ENCODE assay signal across 8 mouse cellular contexts in genomic region chr17:23677236-23677679, GRCm38 (mm10). TPM values are rescaled to one million over a fixed set of nuclear protein-coding genes. Genes with fewer than 3 reads are reported as not detected.
A peak's percentile ranks its signal among the peaks of the same experiment; 100 is the strongest.
DNase-seq lines count a peak whose midpoint lies in the region; ATAC-seq and TF ChIP-seq lines count a peak whose summit lies in the region.

Gene Tnfrsf12a, minus strand, starts transcription at chr17:23677468.

- peaks cover 35% of the 10 kb centered on the region for H3K4me1 ChIP-seq in intestine, postnatal 0 days (replicated peaks; ENCODE audit: control insufficient read depth, insufficient read depth, low read length)
- H3K4me1 ChIP-seq in limb, embryonic 14.5 days (ENCODE audit: control insufficient read depth, insufficient read depth, low read length): peaks cover 39% of the 10 kb centered on the region
- peaks cover 35% of the 10 kb centered on the region for H3K4me1 ChIP-seq in midbrain, embryonic 16.5 days (ENCODE audit: control insufficient read depth, insufficient read depth, low read length)
- H3K4me1 ChIP-seq in spleen, adult 2 months (ENCODE audit: control insufficient read depth, insufficient read depth, insufficient read length): peaks cover 13% of the 10 kb centered on the region

- H3K36me3 ChIP-seq in intestine, postnatal 0 days (ENCODE audit: control insufficient read depth, insufficient read depth): no peaks in the 10 kb centered on the region
- H3K36me3 ChIP-seq in limb, embryonic 14.5 days (ENCODE audit: control insufficient read depth, insufficient read depth, low read length): no peaks in the 10 kb centered on the region
- H3K36me3 ChIP-seq in midbrain, embryonic 16.5 days (ENCODE audit: control insufficient read depth, insufficient read depth, low read length): no peaks in the 10 kb centered on the region
- H3K36me3 ChIP-seq in spleen, adult 2 months (ENCODE audit: control insufficient read depth, insufficient read depth, low read length): no peaks in the 10 kb centered on the region

- ATAC-seq in intestine, postnatal 0 days: 0 out of 2 replicates have a peak, but pooled peaks have one; percentile 22
- ATAC-seq in limb, embryonic 14.5 days (ENCODE audit: low FRiP score, low read depth): peak; percentile 49
- no peak for ATAC-seq in midbrain, embryonic 16.5 days

- peak; percentile 85; the same call in 1 of the 2 replicates for TF ChIP-seq POLR2A in limb, embryonic 14.5 days (IDR thresholded peaks at IDR 0.05; ENCODE audit: borderline replicate concordance, extremely low read depth, insufficient read depth, insufficient read length)
- TF ChIP-seq POLR2A in spleen, adult 2 months (IDR thresholded peaks at IDR 0.05; ENCODE audit: low read depth, low read length): peak; percentile 89

- H3K9ac ChIP-seq in intestine, postnatal 0 days (ENCODE audit: low read depth, low read length): peak within 1 kb of the TSS; percentile 59
- H3K9ac ChIP-seq in limb, embryonic 14.5 days (ENCODE audit: low read depth, low read length, severe bottlenecking): peak within 1 kb of the TSS; percentile 55
- H3K9ac ChIP-seq in midbrain, embryonic 16.5 days (ENCODE audit: low read depth, low read length): peak within 1 kb of the TSS; percentile 43

- H3K4me3 ChIP-seq in intestine, postnatal 0 days (ENCODE audit: low read depth, low read length): peak within 1 kb of the TSS; percentile 65
- peak within 1 kb of the TSS; percentile 62 for H3K4me3 ChIP-seq in limb, embryonic 14.5 days (replicated peaks; ENCODE audit: low read length)
- peak within 1 kb of the TSS; percentile 43 for H3K4me3 ChIP-seq in midbrain, embryonic 16.5 days (ENCODE audit: low read depth, low read length)
- peak within 1 kb of the TSS; percentile 76 for H3K4me3 ChIP-seq in spleen, adult 2 months (ENCODE audit: extremely low read depth, insufficient read depth, insufficient read length)

- TF ChIP-seq CTCF in intestine, postnatal 0 days (IDR thresholded peaks at IDR 0.05; ENCODE audit: low read depth): no peak
- no peak for TF ChIP-seq CTCF in spleen, adult 2 months (IDR thresholded peaks at IDR 0.05; ENCODE audit: extremely low read depth, insufficient read depth, insufficient read length, insufficient replicate concordance)

- peaks cover 23% of the 10 kb centered on the region for H3K27me3 ChIP-seq in intestine, postnatal 0 days (replicated peaks; ENCODE audit: control insufficient read depth, insufficient read depth, low read length)
- H3K27me3 ChIP-seq in limb, embryonic 14.5 days (ENCODE audit: control insufficient read depth, insufficient read depth, low read length): peaks cover 43% of the 10 kb centered on the region
- H3K27me3 ChIP-seq in midbrain, embryonic 16.5 days (ENCODE audit: control insufficient read depth, insufficient read depth, low read depth, low read length): peaks cover 43% of the 10 kb centered on the region
- peaks cover 8% of the 10 kb centered on the region for H3K27me3 ChIP-seq in spleen, adult 2 months (ENCODE audit: control insufficient read depth, insufficient read depth, low read length)

- DNase-seq in left cerebral cortex, adult 18-20 months (ENCODE audit: low spot score in 2 of 2): peak; percentile 67 to 82
- no peak for DNase-seq in left cerebral cortex, adult 11 months (ENCODE audit: low spot score)
- DNase-seq in embryo, embryonic 9.5 days (ENCODE audit: extremely low spot score): peak; percentile 89
- no peak for DNase-seq in gonadal fat pad, adult 2 months (ENCODE audit: low read depth)
- DNase-seq in limb, embryonic 14.5 days (ENCODE audit: low spot score): peak; percentile 84
- DNase-seq in spleen, adult 2 months (ENCODE audit: low read depth in 1 of 2, low spot score in 2 of 2): peak; percentile 68 to 82

- no peaks in the 10 kb centered on the region for H3K9me3 ChIP-seq in intestine, postnatal 0 days (ENCODE audit: control insufficient read depth)
- no peaks in the 10 kb centered on the region for H3K9me3 ChIP-seq in limb, embryonic 14.5 days (ENCODE audit: control insufficient read depth, low read length)
- no peaks in the 10 kb centered on the region for H3K9me3 ChIP-seq in midbrain, embryonic 16.5 days (replicated peaks; ENCODE audit: control insufficient read depth, low read length, poor library complexity, severe bottlenecking)

- peak within 1 kb of the TSS; percentile 97 for H3K4me2 ChIP-seq in intestine, postnatal 0 days (replicated peaks; ENCODE audit: low read depth)
- peak within 1 kb of the TSS; percentile 96 for H3K4me2 ChIP-seq in limb, embryonic 14.5 days (replicated peaks; ENCODE audit: low read depth, low read length, severe bottlenecking)
- H3K4me2 ChIP-seq in midbrain, embryonic 16.5 days (ENCODE audit: low read length): peak within 1 kb of the TSS; percentile 75

- WGBS in intestine, postnatal 0 days: under 1% methylated on average over 34 of the region's 34 CpGs
- WGBS in limb, embryonic 14.5 days: 1% methylated on average over 34 of the region's 34 CpGs
- under 1% methylated on average over 34 of the region's 34 CpGs for WGBS in midbrain, embryonic 16.5 days
- WGBS in spleen, adult 2 months: under 1% methylated on average over 34 of the region's 34 CpGs

- H3K27ac ChIP-seq in intestine, postnatal 0 days (ENCODE audit: low read depth, low read length): peak within 1 kb of the TSS; percentile 76
- peak within 1 kb of the TSS; percentile 52; the same call in 1 of the 2 replicates for H3K27ac ChIP-seq in limb, embryonic 14.5 days (replicated peaks; ENCODE audit: low read depth, low read length)
- H3K27ac ChIP-seq in midbrain, embryonic 16.5 days (ENCODE audit: low read length): no peak within 1 kb of the TSS
- H3K27ac ChIP-seq in spleen, adult 2 months (ENCODE audit: insufficient read depth, low read length): peak within 1 kb of the TSS; percentile 12; the same call in 1 of the 2 replicates

RNA-seq across cellular contexts. Expression of gene Tnfrsf12a, which starts in this region (rescaled TPM):
- 10 to 100 TPM; 10.2 to 12.7 TPM for total RNA-seq in left cerebral cortex, adult 18-20 months (2021)
- polyA plus RNA-seq in gonadal fat pad, adult 2 months (2012; rRNA removed): 17.6 and 20.9 TPM in 2 replicates
- 46.6 and 50.9 TPM in 2 replicates for polyA plus RNA-seq in intestine, postnatal 0 days (2015; fragmentation: Nextera tagmentation; extraction: Ambion mirVana)
- 13.6 and 16.1 TPM in 2 replicates for polyA plus RNA-seq in limb, embryonic 14.5 days (2012; rRNA removed)
- 20.3 and 24.0 TPM in 2 replicates for polyA plus RNA-seq in limb, embryonic 14.5 days (2014; fragmentation: Nextera tagmentation; extraction: Ambion mirVana)
- 2.5 and 2.6 TPM in 2 replicates for polyA plus RNA-seq in midbrain, embryonic 16.5 days (2015; fragmentation: Nextera tagmentation; extraction: Ambion mirVana)
- polyA plus RNA-seq in spleen, adult 2 months (2012; rRNA removed): 3.8 and 4.9 TPM in 2 replicates

Comparison
In these comparisons a context has a peak if more than half of its experiments do, and no peak if none do; other contexts are left out.
1. DNase-seq: peak in left cerebral cortex, adult 18-20 months (2 of 2), embryo, embryonic 9.5 days (single experiment), limb, embryonic 14.5 days (single experiment) and spleen, adult 2 months (2 of 2); none in left cerebral cortex, adult 11 months (single experiment) and gonadal fat pad, adult 2 months (single experiment).
2. Peak in every context shown above with its lines, with median percentiles within 50 percentile points of each other: H3K4me2 ChIP-seq, H3K4me3 ChIP-seq and H3K9ac ChIP-seq.